In genomic region chrX:73570871-73571270, GRCm38 (mm10) we compare ENCODE assay signal across 8 mouse cellular contexts.
DNase-seq lines count a peak whose midpoint lies in the region; ATAC-seq and TF ChIP-seq lines count a peak whose summit lies in the region.

No protein-coding gene starts in this region.

- no peak overlapping the region for H3K27ac ChIP-seq in ES-E14 (ENCODE audit: insufficient read depth, low read depth, low read length, poor library complexity, severe bottlenecking)
- no peak overlapping the region for H3K27ac ChIP-seq in cerebellum, adult 2 months (ENCODE audit: insufficient read depth, low read length)

- no peaks in the 10 kb centered on the region for H3K27me3 ChIP-seq in cerebellum, adult 2 months (ENCODE audit: control insufficient read depth, insufficient read depth, low read length)

- no peak overlapping the region for H3K4me3 ChIP-seq in ES-E14 (ENCODE audit: insufficient read depth in 1 of 2, low read depth in 1 of 2, low read length in 2 of 2, poor library complexity in 1 of 2, severe bottlenecking in 1 of 2)
- H3K4me3 ChIP-seq in cerebellum, adult 2 months (replicated peaks; ENCODE audit: insufficient read depth, low read depth, low read length), result no peak overlapping the region

- TF ChIP-seq POLR2A in cerebellum, adult 2 months (IDR thresholded peaks at IDR 0.05; ENCODE audit: borderline replicate concordance, insufficient read depth, low read length), result no peak

- peak; percentile 69 for DNase-seq in 416B (ENCODE audit: low read depth)
- DNase-seq in ES-E14 (ENCODE audit: low read depth, low spot score), result no peak
- DNase-seq in cerebellum, adult 2 months, result peak; percentile 58 to 66
- DNase-seq in kidney, postnatal 4 days, result peak; percentile 83 to 85
- DNase-seq in lung, postnatal 10 days, result peak; percentile 67
- DNase-seq in right cerebral cortex, adult 2 months (ENCODE audit: low spot score in 2 of 2), result peak; percentile 70 to 74
- DNase-seq in urinary bladder, postnatal 4 days (ENCODE audit: low spot score in 2 of 2), result peak; percentile 18 to 69

- no peaks in the 10 kb centered on the region for H3K36me3 ChIP-seq in ES-E14 (ENCODE audit: control insufficient read depth, insufficient read depth, low read length, poor library complexity, severe bottlenecking)

- H3K4me1 ChIP-seq in ES-E14 (ENCODE audit: control insufficient read depth in 2 of 2, insufficient read depth in 2 of 2, low read length in 2 of 2, poor library complexity in 1 of 2), result peaks cover 0 to 2% of the 10 kb centered on the region in 2 experiments; a peak in 1 of 4 replicates
- H3K4me1 ChIP-seq in cerebellum, adult 2 months (ENCODE audit: control insufficient read depth, insufficient read depth, low read length), result peaks cover 6% of the 10 kb centered on the region; the same call in 1 of the 2 replicates

- H3K9ac ChIP-seq in ES-E14 (ENCODE audit: insufficient read depth, low read depth, low read length, poor library complexity, severe bottlenecking), result no peak overlapping the region

- in situ Hi-C loops in ES-E14 (cut with MboI; ENCODE audit: low sequenced_read_pairs in 2 of 2, unreplicated experiment in 2 of 2), result loop anchor here in 1 of 2 experiments (10.0 kb wide), 1 partner anchor 84 kb away; no protein-coding TSS in a partner anchor

- no peaks in the 10 kb centered on the region for H3K9me3 ChIP-seq in ES-E14 (ENCODE audit: control insufficient read depth, insufficient read depth, low read depth, low read length)

- WGBS in cerebellum, adult 2 months, result 16% methylated on average over 6 of the region's 6 CpGs

- ATAC-seq in frontal cortex, adult (ENCODE audit: low TSS enrichment), result 0 out of 2 replicates have a peak, but pooled peaks have one; percentile 42

- peak; percentile 67; the same call in 1 of the 2 replicates for TF ChIP-seq CTCF in cerebellum, adult 2 months (IDR thresholded peaks at IDR 0.05; ENCODE audit: borderline replicate concordance, insufficient read depth, low read depth, low read length)

TF ChIP-seq in ES-E14, 5 proteins besides CTCF, POLR2A, EP300 and RAD21:
- TF ChIP-seq ZC3H11A (IDR thresholded peaks at IDR 0.05; ENCODE audit: borderline replicate concordance, low read depth, low read length) (peak; percentile 14; the same call in 1 of the 2 replicates), CHD2 (IDR thresholded peaks at IDR 0.05; ENCODE audit: low read depth, low read length) (no peak), ZNF384 (IDR thresholded peaks at IDR 0.05; ENCODE audit: low read depth, low read length) (0 out of 2 replicates have a peak, but pooled peaks have one; percentile 30), HCFC1 (IDR thresholded peaks at IDR 0.05; ENCODE audit: borderline replicate concordance, insufficient read depth, low read length) (no peak), MAFK (IDR thresholded peaks at IDR 0.05; ENCODE audit: insufficient read depth, low read depth, low read length) (no peak)
